Comparison of ENCODE assay signal across 8 mouse cellular contexts in the genomic region with DNA sequence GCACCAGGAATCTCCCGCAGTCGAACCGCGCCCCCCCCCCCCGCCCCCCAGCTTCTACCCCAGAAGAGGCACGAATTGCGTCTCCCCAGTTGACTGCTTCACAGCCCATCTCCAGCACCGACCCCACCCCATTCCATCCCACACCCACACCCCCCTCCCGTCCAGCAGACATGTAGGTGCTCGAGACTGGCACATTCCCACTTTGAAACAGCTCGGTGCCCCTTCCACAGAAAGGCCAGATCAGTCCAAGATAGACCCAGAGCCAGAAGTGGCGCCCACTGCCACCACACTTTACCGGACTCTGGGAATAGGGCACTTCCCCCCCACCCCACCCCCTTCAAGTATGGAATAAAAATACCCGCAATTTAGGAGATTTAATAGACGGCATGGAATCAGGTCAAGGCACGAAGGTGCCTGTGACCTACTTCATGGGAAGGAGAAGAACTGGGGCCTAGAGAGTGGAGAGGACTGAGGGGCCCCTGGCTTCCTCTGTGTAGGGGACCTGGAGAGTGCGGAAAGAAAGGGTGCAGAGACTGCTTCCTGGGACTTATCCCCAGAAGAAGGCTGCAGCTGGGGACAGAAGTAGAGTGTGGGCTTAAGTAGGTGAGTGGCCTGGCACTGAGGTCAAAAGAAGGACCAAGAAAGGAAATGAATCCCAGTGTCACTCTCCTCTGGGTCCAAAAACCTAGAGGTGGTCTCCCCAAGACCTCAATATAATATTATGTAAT. TPM values are rescaled to one million over a fixed set of nuclear protein-coding genes. Genes with fewer than 3 reads are reported as not detected.
DNase-seq lines count a peak whose midpoint lies in the region; ATAC-seq and TF ChIP-seq lines count a peak whose summit lies in the region.

No protein-coding gene starts in this region.

- H3K79me2 ChIP-seq in liver, adult 2 months (ENCODE audit: control insufficient read depth, insufficient read depth, low read length): no peaks in the 10 kb centered on the region

- peaks cover 3% of the 10 kb centered on the region; the same call in 1 of the 2 replicates for H3K27me3 ChIP-seq in liver, adult 2 months (ENCODE audit: control insufficient read depth, insufficient read depth, low read length)
- H3K27me3 ChIP-seq in embryonic facial prominence, embryonic 11.5 days (ENCODE audit: control insufficient read depth, insufficient read depth, low read length): peaks cover 25% of the 10 kb centered on the region
- H3K27me3 ChIP-seq in hindbrain, embryonic 16.5 days (replicated peaks; ENCODE audit: control insufficient read depth, insufficient read depth, low read length): peaks cover 18% of the 10 kb centered on the region
- peaks cover 8% of the 10 kb centered on the region for H3K27me3 ChIP-seq in midbrain, postnatal 0 days (ENCODE audit: insufficient read depth, low read length)

- no peak for TF ChIP-seq CTCF in liver, adult 2 months (IDR thresholded peaks at IDR 0.05; ENCODE audit: low read depth, low read length)
- no peak for TF ChIP-seq CTCF in midbrain, postnatal 0 days (IDR thresholded peaks at IDR 0.05)

- DNase-seq in liver, adult 2 months (ENCODE audit: extremely low read depth, low read depth, low spot score): no peak
- DNase-seq in liver: no peak
- no peak for DNase-seq in embryonic facial prominence, embryonic 11.5 days (ENCODE audit: low spot score)
- DNase-seq in midbrain, postnatal 0 days (ENCODE audit: low spot score): no peak
- DNase-seq in cerebellum, adult 18-20 months: no peak
- DNase-seq in left cerebral cortex, postnatal 36 days (ENCODE audit: low spot score in 2 of 2): no peak

- H3K9me3 ChIP-seq in embryonic facial prominence, embryonic 11.5 days (replicated peaks; ENCODE audit: control insufficient read depth, low read length): no peaks in the 10 kb centered on the region
- no peaks in the 10 kb centered on the region for H3K9me3 ChIP-seq in hindbrain, embryonic 16.5 days (ENCODE audit: control insufficient read depth, low read length)
- no peaks in the 10 kb centered on the region for H3K9me3 ChIP-seq in midbrain, postnatal 0 days (ENCODE audit: low read length)

- 44% methylated on average over 13 of the region's 17 CpGs for WGBS in liver, adult 2 months
- WGBS in embryonic facial prominence, embryonic 11.5 days: 25% methylated on average over 13 of the region's 17 CpGs
- 30% methylated on average over 12 of the region's 17 CpGs for WGBS in hindbrain, embryonic 16.5 days
- 37% methylated on average over 12 of the region's 17 CpGs for WGBS in midbrain, postnatal 0 days

- H3K36me3 ChIP-seq in liver, adult 2 months (ENCODE audit: control insufficient read depth, insufficient read depth, low read length): no peaks in the 10 kb centered on the region
- H3K36me3 ChIP-seq in embryonic facial prominence, embryonic 11.5 days (replicated peaks; ENCODE audit: control insufficient read depth, insufficient read depth, low read depth, low read length): no peaks in the 10 kb centered on the region
- no peaks in the 10 kb centered on the region for H3K36me3 ChIP-seq in hindbrain, embryonic 16.5 days (ENCODE audit: control insufficient read depth, insufficient read depth, low read length)
- H3K36me3 ChIP-seq in midbrain, postnatal 0 days (ENCODE audit: insufficient read depth, low read length): no peaks in the 10 kb centered on the region

- H3K4me3 ChIP-seq in liver, adult 2 months (ENCODE audit: insufficient read depth, low read depth, low read length): peak overlapping the region; percentile 64; the same call in 1 of the 2 replicates
- peak overlapping the region; percentile 75 for H3K4me3 ChIP-seq in embryonic facial prominence, embryonic 11.5 days (ENCODE audit: low read depth, low read length)
- H3K4me3 ChIP-seq in hindbrain, embryonic 16.5 days (ENCODE audit: low read length): peak overlapping the region; percentile 91
- H3K4me3 ChIP-seq in midbrain, postnatal 0 days (ENCODE audit: low read depth, low read length): peak overlapping the region; percentile 72

- no peak for ATAC-seq in embryonic facial prominence, embryonic 11.5 days (replicated peaks; ENCODE audit: insufficient number of reproducible peaks, low FRiP score, low TSS enrichment, low read depth)
- ATAC-seq in hindbrain, embryonic 16.5 days: no peak
- ATAC-seq in midbrain, postnatal 0 days (ENCODE audit: low FRiP score): no peak
- no peak for ATAC-seq in activated CD4-positive, CD25-positive, alpha-beta regulatory T cell, adult 4 months

- no peak overlapping the region for H3K9ac ChIP-seq in liver, adult 2 months (ENCODE audit: low read depth, low read length)
- H3K9ac ChIP-seq in embryonic facial prominence, embryonic 11.5 days (replicated peaks; ENCODE audit: low read length): no peak overlapping the region
- H3K9ac ChIP-seq in hindbrain, embryonic 16.5 days (ENCODE audit: low read depth, low read length): peak overlapping the region; percentile 71; the same call in 1 of the 2 replicates
- H3K9ac ChIP-seq in midbrain, postnatal 0 days (replicated peaks; ENCODE audit: low read length, poor library complexity, severe bottlenecking): peak overlapping the region; percentile 63

- TF ChIP-seq POLR2A in liver, adult 2 months (IDR thresholded peaks at IDR 0.05; ENCODE audit: extremely low read depth, insufficient read depth, low read length): no peak

- H3K4me2 ChIP-seq in embryonic facial prominence, embryonic 11.5 days (ENCODE audit: low read depth, low read length): peak overlapping the region; percentile 85
- H3K4me2 ChIP-seq in hindbrain, embryonic 16.5 days (ENCODE audit: low read length): peak overlapping the region; percentile 88
- peak overlapping the region; percentile 79 for H3K4me2 ChIP-seq in midbrain, postnatal 0 days (ENCODE audit: low read depth, low read length, poor library complexity, severe bottlenecking)

- no peaks in the 10 kb centered on the region for H3K4me1 ChIP-seq in liver, adult 2 months (ENCODE audit: control insufficient read depth, insufficient read depth, low read length)
- H3K4me1 ChIP-seq in embryonic facial prominence, embryonic 11.5 days (ENCODE audit: control insufficient read depth, insufficient read depth, low read length): no peaks in the 10 kb centered on the region
- H3K4me1 ChIP-seq in hindbrain, embryonic 16.5 days (ENCODE audit: control insufficient read depth, insufficient read depth, low read depth, low read length): peaks cover 14% of the 10 kb centered on the region
- 0 out of 2 replicates have a peak, but pooled peaks cover 5% of the 10 kb centered on the region for H3K4me1 ChIP-seq in midbrain, postnatal 0 days (ENCODE audit: insufficient read depth, low read length)

- H3K27ac ChIP-seq in liver, adult 2 months (replicated peaks; ENCODE audit: insufficient read depth, low read depth, low read length): no peak overlapping the region
- H3K27ac ChIP-seq in embryonic facial prominence, embryonic 11.5 days (replicated peaks; ENCODE audit: low read depth, low read length): no peak overlapping the region
- H3K27ac ChIP-seq in hindbrain, embryonic 16.5 days (ENCODE audit: low read depth, low read length): no peak overlapping the region
- no peak overlapping the region for H3K27ac ChIP-seq in midbrain, postnatal 0 days (ENCODE audit: low read depth, low read length)

- intact Hi-C loops in left cerebral cortex, postnatal 36 days (cut with DNase I): loop anchor here (1.0 to 2.0 kb wide), 2 partner anchors 50 to 87 kb away; no protein-coding TSS in a partner anchor

RNA-seq across cellular contexts. Expression of a gene that starts 0.7 kb away (rescaled TPM):
- 0.28 and 0.47 TPM in 2 replicates for total RNA-seq in liver, adult 2 months (2014; rRNA removed)
- polyA plus RNA-seq in liver, adult 2 months (2012; rRNA removed): 0.58 and 1.2 TPM in 2 replicates
- 0.11 and 0.17 TPM in 2 replicates for polyA plus RNA-seq in embryonic facial prominence, embryonic 11.5 days (2014; fragmentation: Nextera tagmentation; extraction: Ambion mirVana)
- 2.1 and 2.8 TPM in 2 replicates for polyA plus RNA-seq in hindbrain, embryonic 16.5 days (2015; fragmentation: Nextera tagmentation; extraction: Ambion mirVana)
- 2.4 and 3.1 TPM in 2 replicates for total RNA-seq in midbrain, postnatal 0 days (2014; rRNA removed)
- 4.9 and 5.6 TPM in 2 replicates for polyA plus RNA-seq in midbrain, postnatal 0 days (2015; fragmentation: Nextera tagmentation; extraction: Ambion mirVana)
- polyA plus RNA-seq in activated CD4-positive, CD25-positive, alpha-beta regulatory T cell, adult 4 months (2017; shearing (Covaris generic)): 1 to 10 TPM; 5.8 to 6.4 TPM
- 10 to 100 TPM; 26.3 to 39.3 TPM for total RNA-seq in left cerebral cortex, postnatal 36 days (2021)

RNA-seq across cellular contexts. Expression of a gene that starts 9.1 kb away (rescaled TPM):
- 0.20 and 0.37 TPM in 2 replicates for total RNA-seq in liver, adult 2 months (2014; rRNA removed)
- 0.44 and 0.55 TPM in 2 replicates for polyA plus RNA-seq in liver, adult 2 months (2012; rRNA removed)
- 4.6 and 5.7 TPM in 2 replicates for polyA plus RNA-seq in embryonic facial prominence, embryonic 11.5 days (2014; fragmentation: Nextera tagmentation; extraction: Ambion mirVana)
- polyA plus RNA-seq in hindbrain, embryonic 16.5 days (2015; fragmentation: Nextera tagmentation; extraction: Ambion mirVana): 7.3 and 7.6 TPM in 2 replicates
- total RNA-seq in midbrain, postnatal 0 days (2014; rRNA removed): 1.1 and 2.9 TPM in 2 replicates
- 2.9 and 4.5 TPM in 2 replicates for polyA plus RNA-seq in midbrain, postnatal 0 days (2015; fragmentation: Nextera tagmentation; extraction: Ambion mirVana)
- polyA plus RNA-seq in activated CD4-positive, CD25-positive, alpha-beta regulatory T cell, adult 4 months (2017; shearing (Covaris generic)): 10 to 100 TPM; 70.4 to 78.5 TPM
- 1 to 10 TPM in 1 of 2 experiments, under 1 TPM in 1; 0.93 to 1.7 TPM for total RNA-seq in left cerebral cortex, postnatal 36 days (2021)

RNA-seq across cellular contexts. Expression of a gene that starts 35.9 kb away (rescaled TPM):
- total RNA-seq in liver, adult 2 months (2014; rRNA removed): 0.37 and 0.54 TPM in 2 replicates
- polyA plus RNA-seq in liver, adult 2 months (2012; rRNA removed): 0.81 and 0.84 TPM in 2 replicates
- 6.5 and 6.6 TPM in 2 replicates for polyA plus RNA-seq in embryonic facial prominence, embryonic 11.5 days (2014; fragmentation: Nextera tagmentation; extraction: Ambion mirVana)
- 59.6 and 69.0 TPM in 2 replicates for polyA plus RNA-seq in hindbrain, embryonic 16.5 days (2015; fragmentation: Nextera tagmentation; extraction: Ambion mirVana)
- 89.1 and 96.4 TPM in 2 replicates for total RNA-seq in midbrain, postnatal 0 days (2014; rRNA removed)
- polyA plus RNA-seq in midbrain, postnatal 0 days (2015; fragmentation: Nextera tagmentation; extraction: Ambion mirVana): 61.1 and 63.2 TPM in 2 replicates
- 1 to 10 TPM; 1.4 to 2.9 TPM for polyA plus RNA-seq in activated CD4-positive, CD25-positive, alpha-beta regulatory T cell, adult 4 months (2017; shearing (Covaris generic))
- 100 to 1,000 TPM; 149 to 163 TPM for total RNA-seq in left cerebral cortex, postnatal 36 days (2021)

RNA-seq across cellular contexts. Expression of a gene that starts 39.6 kb away (rescaled TPM):
- 606 and 614 TPM in 2 replicates for total RNA-seq in liver, adult 2 months (2014; rRNA removed)
- 224 and 235 TPM in 2 replicates for polyA plus RNA-seq in liver, adult 2 months (2012; rRNA removed)
- polyA plus RNA-seq in embryonic facial prominence, embryonic 11.5 days (2014; fragmentation: Nextera tagmentation; extraction: Ambion mirVana): 1,089 and 1,111 TPM in 2 replicates
- polyA plus RNA-seq in hindbrain, embryonic 16.5 days (2015; fragmentation: Nextera tagmentation; extraction: Ambion mirVana): 578 and 612 TPM in 2 replicates
- 597 and 686 TPM in 2 replicates for total RNA-seq in midbrain, postnatal 0 days (2014; rRNA removed)
- polyA plus RNA-seq in midbrain, postnatal 0 days (2015; fragmentation: Nextera tagmentation; extraction: Ambion mirVana): 591 and 620 TPM in 2 replicates
- 1,000 to 10,000 TPM; 3,386 to 3,946 TPM for polyA plus RNA-seq in activated CD4-positive, CD25-positive, alpha-beta regulatory T cell, adult 4 months (2017; shearing (Covaris generic))
- total RNA-seq in left cerebral cortex, postnatal 36 days (2021): 100 to 1,000 TPM; 524 to 620 TPM

Comparison
In these comparisons a context has a peak if more than half of its experiments do, and no peak if none do; other contexts are left out.
1. H3K9ac ChIP-seq: peak in hindbrain, embryonic 16.5 days (single experiment) and midbrain, postnatal 0 days (single experiment); none in liver, adult 2 months (single experiment) and embryonic facial prominence, embryonic 11.5 days (single experiment).
2. Peak in every context shown above with its lines, with median percentiles within 50 percentile points of each other: H3K4me3 ChIP-seq and H3K4me2 ChIP-seq.